Mouse (Mus musculus) embryonic fibroblast, embryonic 13.5 days (primary cell): ENCODE results near the gene Smchd1. TPM values are rescaled to one million over a fixed set of nuclear protein-coding genes. Genes with fewer than 3 reads are reported as not detected.
"Not testable (repeated sequence)": the region's sequence is repeated elsewhere in the genome, so short reads cannot be mapped to it uniquely, and the experiment has no call there.

Experiments
- H3K27ac ChIP-seq: 2 replicates; pipeline ENCODE4 v1.5.1; 2012; ENCODE audit warnings: low read length, control low read depth, inconsistent platforms; ENCODE audit not compliant: insufficient read depth
- H3K4me1 ChIP-seq: 2 replicates; pipeline ENCODE4 v1.6.1; 2011; ENCODE audit warnings: low read length; ENCODE audit not compliant: control insufficient read depth, insufficient read depth
- H3K4me3 ChIP-seq: 2 replicates; pipeline ENCODE4 v1.5.1; 2011; ENCODE audit warnings: mild to moderate bottlenecking, control low read depth, low read length; ENCODE audit not compliant: insufficient read depth
- CTCF ChIP-seq: IDR thresholded peaks from 2 replicates; pipeline ENCODE4 v1.5.1; 2011; ENCODE audit warnings: mild to moderate bottlenecking, control low read depth, low read length, moderate library complexity, borderline replicate concordance; ENCODE audit not compliant: insufficient read depth
- POLR2A ChIP-seq: IDR thresholded peaks from 2 replicates; pipeline ENCODE4 v1.6.1; 2011; ENCODE audit warnings: low read depth, mild to moderate bottlenecking, control low read depth, low read length, moderate library complexity
- polyA plus RNA-seq: library from polyadenylated mRNA; stranded (reverse); fragments of >200 nt; gene quantifications from 2 replicates; pipeline ENCODE4 v1.2.4, GENCODE M21; 2011; ENCODE audit warnings: low read depth; ENCODE audit not compliant: missing spikeins, insufficient read length

The Smchd1 gene
- polyA plus RNA-seq, 1 experiment: 57.4 TPM

DNA sequence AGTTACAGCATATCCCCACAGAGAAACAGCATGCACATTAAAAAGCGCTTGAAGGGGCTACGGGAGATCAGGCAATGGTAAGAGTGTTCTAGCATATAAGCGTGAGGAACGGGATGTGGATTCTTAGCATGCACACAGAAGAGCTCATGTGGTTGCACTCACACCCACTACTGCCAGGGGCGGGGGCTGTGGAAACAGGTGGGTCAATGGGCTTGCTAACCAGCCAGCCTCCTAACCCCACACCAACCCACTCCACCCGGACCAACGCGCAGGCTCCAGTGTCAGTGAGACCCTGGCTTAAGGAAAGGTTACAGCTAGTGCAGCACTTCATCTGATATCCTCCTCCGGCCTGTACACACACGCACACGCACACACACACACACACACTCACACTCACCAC lies 120.9 kb downstream of the Smchd1 start:
- Histone ChIP-seq H3K27ac (no peak overlapping the region), H3K4me3 (no peak overlapping the region), H3K4me1 (peaks cover 5% of the 10 kb centered on the region)
- TF ChIP-seq CTCF: no peak
- no peak for TF ChIP-seq POLR2A

DNA sequence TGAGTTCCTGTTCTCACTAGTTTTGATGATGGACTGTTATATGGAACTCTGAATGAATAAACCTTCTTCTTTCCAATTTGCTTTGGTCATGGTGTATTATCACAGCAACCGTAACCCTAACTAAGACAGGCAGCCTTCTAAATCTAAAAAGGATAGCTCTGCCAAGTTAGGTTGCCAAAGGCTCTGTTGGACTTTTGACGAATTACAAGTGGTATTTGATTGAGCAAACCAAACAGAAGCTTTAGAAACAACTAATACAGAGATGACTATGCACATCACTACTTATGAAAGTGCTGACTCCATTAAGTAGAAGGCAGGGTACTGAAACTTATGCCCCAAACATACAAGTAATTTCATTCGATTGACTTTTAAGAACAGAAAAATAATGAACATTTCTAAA lies 127.0 kb downstream of the Smchd1 start:
- no peaks in the 10 kb centered on the region for H3K4me1 ChIP-seq
- H3K27ac ChIP-seq: no peak overlapping the region
- no peak overlapping the region for H3K4me3 ChIP-seq
- no peak for TF ChIP-seq POLR2A
- no peak for TF ChIP-seq CTCF

DNA sequence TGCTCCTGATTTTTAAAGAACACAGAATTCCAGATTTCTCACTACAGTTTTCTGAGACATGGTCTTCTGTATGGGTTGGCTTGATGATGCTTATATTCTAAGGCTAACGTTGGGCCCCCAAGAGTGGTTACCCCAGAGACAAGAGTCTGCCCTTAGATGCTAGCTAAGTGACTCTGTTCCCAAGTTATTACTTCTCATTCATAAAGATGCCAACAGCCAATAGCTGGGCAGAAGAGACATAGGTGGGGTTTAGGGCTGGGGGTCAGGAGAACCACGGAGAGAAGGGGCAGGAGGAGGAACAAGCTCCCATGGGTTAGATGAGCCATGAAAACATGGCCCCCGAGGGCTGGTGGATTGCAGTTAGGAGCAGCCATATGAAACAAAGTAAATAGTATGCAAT lies 133.1 kb downstream of the Smchd1 start:
- Histone ChIP-seq H3K27ac (no peak overlapping the region), H3K4me3 (no peak overlapping the region), H3K4me1 (no peaks in the 10 kb centered on the region)
- TF ChIP-seq POLR2A (no peak), CTCF (no peak)

DNA sequence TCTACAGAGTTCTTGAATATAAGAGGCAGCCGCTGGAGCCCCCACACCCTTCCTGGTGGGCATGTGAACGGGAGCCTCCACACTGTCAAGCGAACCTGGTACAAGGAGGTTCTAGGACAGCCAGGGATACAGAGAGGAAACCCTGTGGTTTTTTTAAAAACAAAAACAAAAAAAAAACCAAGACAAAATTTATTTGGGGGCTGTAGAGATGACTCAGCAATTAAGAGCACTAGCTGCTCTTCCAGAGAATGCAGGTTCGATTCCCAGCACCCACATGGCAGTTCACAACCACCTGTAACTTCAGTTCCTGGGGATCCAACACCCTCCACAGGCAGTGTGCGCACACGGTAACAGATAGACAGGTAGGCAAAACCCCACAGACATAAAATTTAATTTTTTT lies 136.5 kb downstream of the Smchd1 start:
- Histone ChIP-seq H3K4me1 (no peaks in the 10 kb centered on the region), H3K4me3 (no peak overlapping the region), H3K27ac (no peak overlapping the region)
- TF ChIP-seq POLR2A: no peak

DNA sequence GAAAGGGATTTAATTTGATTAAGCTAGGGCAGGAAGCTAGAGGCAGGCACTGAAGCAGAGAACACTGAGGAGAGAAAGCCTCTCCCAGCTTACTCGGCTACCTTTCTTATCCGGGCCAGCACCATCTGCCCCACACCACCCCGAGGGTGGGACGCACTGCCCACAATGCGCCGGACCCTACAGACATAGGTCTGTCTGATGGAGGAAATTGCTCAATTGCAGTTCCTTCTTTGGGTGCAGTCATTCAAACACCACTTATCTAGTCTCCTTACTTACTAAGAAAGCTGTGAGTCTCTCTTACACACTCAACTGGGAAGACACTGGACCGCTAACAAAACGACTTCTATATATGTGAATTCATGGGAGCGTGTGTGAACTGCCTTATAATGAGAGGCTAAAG lies 137.6 kb downstream of the Smchd1 start:
- no peak overlapping the region for H3K4me3 ChIP-seq
- H3K27ac ChIP-seq: no peak overlapping the region
- H3K4me1 ChIP-seq: no peaks in the 10 kb centered on the region
- TF ChIP-seq POLR2A (no peak), CTCF (no peak)

DNA sequence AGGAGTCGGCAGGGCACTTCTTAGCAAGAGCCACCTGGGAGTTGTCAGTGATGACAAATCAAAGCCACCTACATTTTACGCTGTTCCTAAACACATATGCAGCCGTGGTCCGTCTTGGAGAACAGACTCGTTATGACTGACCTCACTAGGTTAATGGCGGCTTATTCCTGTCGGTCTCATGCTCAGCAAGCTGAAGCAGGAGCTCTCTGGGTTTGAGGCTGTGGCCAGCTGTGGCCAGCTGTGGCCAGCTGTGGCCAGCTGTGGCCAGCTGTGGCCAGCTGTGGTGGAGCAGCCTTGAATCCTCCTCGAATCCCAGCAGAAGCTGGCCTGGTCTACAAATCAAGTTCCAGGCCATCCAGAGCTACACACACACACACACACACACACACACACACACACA lies 138.7 kb downstream of the Smchd1 start:
- Histone ChIP-seq H3K27ac (no peak overlapping the region), H3K4me1 (no peaks in the 10 kb centered on the region), H3K4me3 (no peak overlapping the region)
- TF ChIP-seq CTCF: no peak
- no peak for TF ChIP-seq POLR2A

DNA sequence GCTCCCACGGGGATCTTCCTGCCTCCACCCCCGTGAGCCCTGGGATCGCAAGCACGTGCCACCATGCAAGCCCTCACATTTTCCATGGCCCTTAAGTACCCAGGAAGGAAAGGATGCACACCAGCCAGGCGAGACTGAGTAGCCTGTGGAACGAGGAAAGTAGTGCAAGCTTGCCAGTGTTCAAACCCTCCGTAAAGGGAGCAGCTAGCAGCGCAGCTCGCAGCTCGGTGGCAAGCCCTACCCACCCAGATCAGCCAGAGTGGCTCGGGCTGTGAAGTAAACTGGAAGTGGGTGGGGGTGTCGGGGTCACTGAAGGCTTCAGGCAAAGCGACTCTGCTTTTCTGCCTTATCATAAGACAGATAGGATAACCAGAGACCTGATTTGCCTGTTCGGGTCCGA lies 142.8 kb downstream of the Smchd1 start:
- H3K4me1 ChIP-seq: no peaks in the 10 kb centered on the region
- TF ChIP-seq POLR2A (no peak), CTCF (no peak)
- no peak overlapping the region for H3K4me3 ChIP-seq
- H3K27ac ChIP-seq: no peak overlapping the region

DNA sequence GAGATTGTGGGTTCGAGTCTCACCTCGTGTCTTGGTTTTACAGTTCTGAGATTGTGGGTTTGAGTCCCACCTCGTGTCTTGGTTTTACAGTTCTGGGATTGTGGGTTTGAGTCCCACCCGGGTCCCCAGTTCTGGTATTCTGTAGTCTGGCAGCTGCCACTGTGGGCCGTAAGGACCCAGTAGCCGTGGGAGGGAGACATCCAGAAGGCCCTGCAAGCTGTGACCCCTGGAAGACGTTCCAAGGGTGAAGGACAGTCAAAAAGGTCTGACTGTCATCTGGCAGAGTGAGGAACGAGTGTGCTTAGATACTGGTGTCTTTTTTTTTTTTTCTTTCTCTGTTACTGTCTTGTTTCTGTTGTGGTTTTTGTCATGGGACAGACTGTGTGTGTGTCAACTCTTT lies 154.4 kb downstream of the Smchd1 start:
- not testable (repeated sequence) for H3K4me3 ChIP-seq, H3K4me1 ChIP-seq, H3K27ac ChIP-seq

DNA sequence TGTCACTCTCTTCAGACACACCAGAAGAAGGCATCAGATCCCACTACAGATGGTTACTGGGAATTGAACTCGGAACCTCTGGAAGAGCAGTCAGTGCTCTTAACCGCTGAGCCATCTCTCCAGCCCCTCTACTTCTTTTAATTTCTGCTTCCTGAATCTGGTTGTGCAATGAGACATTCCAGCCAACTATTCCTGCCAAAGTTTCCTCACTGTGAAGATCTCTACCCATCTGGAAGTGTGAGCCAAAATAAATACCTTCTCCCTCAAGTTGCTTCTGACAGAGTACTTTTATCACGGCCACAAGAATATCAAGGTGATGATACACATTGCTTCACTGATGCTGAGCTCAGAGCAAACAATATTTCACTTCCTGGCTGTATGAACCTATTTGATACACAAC lies 155.8 kb downstream of the Smchd1 start:
- TF ChIP-seq CTCF (no peak), POLR2A (no peak)
- no peaks in the 10 kb centered on the region for H3K4me1 ChIP-seq

DNA sequence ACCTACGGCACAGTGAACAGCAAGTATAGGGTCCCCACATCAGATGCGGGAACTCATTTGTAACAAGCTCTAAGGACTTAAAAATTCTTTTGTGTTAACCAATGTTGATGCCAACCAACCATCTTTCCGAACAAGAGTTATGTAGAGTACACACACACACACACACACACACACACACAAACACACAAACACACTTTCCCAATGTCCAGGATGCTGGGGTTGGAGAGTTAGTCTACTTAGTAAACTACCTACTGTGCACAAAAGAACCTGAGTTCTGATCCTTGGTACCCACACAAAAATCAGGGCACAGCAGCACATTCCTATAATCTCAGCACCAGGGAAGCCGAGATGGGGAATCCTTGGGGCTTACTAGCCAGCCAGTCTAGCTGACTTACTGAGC lies 157.6 kb downstream of the Smchd1 start:
- no peak overlapping the region for H3K4me3 ChIP-seq
- no peaks in the 10 kb centered on the region for H3K4me1 ChIP-seq
- H3K27ac ChIP-seq: no peak overlapping the region
- TF ChIP-seq CTCF: no peak
- TF ChIP-seq POLR2A: no peak

More for the DNA sequence above, 155.8 kb downstream of the Smchd1 start:
- Histone ChIP-seq H3K4me3 (no peak overlapping the region), H3K27ac (no peak overlapping the region)

DNA sequence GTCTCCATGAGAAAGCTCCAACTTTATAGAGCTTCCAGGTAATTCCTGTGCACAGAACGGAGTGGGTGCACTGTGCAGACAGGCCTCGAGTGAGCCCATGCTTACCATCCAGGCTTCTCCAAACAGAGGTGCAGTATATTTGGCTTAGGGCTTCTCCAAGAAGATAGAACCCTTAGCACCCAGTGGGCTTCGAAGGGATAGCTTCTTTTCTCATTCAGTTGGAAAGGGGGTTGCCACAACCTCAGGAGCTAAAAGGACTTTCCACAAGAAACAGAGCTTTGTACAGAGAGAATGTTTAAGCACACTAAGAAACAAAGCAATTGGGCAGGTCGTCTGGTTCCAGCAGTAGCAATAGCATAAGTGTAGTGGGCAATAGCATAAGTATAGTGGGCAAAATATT lies 160.8 kb downstream of the Smchd1 start:
- TF ChIP-seq POLR2A: no peak
- TF ChIP-seq CTCF: no peak

More for the DNA sequence above, 160.8 kb downstream of the Smchd1 start:
- Histone ChIP-seq H3K4me3 (no peak overlapping the region), H3K4me1 (no peaks in the 10 kb centered on the region), H3K27ac (no peak overlapping the region)
